Mouse (Mus musculus) testis, adult 2 months (tissue): ENCODE measurements around the gene Slc39a5. TPM values are rescaled to one million over a fixed set of nuclear protein-coding genes. Genes with fewer than 3 reads are reported as not detected.

ENCODE experiments used
- H3K27ac ChIP-seq: fragments of 200-500 bp; 2 replicates; pipeline ENCODE4 v1.5.1; 2012; ENCODE audit warnings: low read depth, low read length; ENCODE audit not compliant: control insufficient read depth, insufficient read depth
- H3K27me3 ChIP-seq: fragments of 200-500 bp; 2 replicates; pipeline ENCODE4 v1.6.1; 2012; ENCODE audit warnings: mild to moderate bottlenecking, low read length, moderate library complexity; ENCODE audit not compliant: control insufficient read depth, insufficient read depth
- H3K36me3 ChIP-seq: fragments of 200-500 bp; 2 replicates; pipeline ENCODE4 v1.6.1; 2012; ENCODE audit warnings: mild to moderate bottlenecking, low read length; ENCODE audit not compliant: control insufficient read depth, insufficient read depth
- H3K4me1 ChIP-seq: fragments of 200-500 bp; 2 replicates; pipeline ENCODE4 v1.6.1; 2012; ENCODE audit warnings: low read length; ENCODE audit not compliant: control insufficient read depth, insufficient read depth
- H3K4me3 ChIP-seq: fragments of 200-500 bp; 2 replicates; pipeline ENCODE4 v1.5.1; 2012; ENCODE audit warnings: low read depth, mild to moderate bottlenecking, low read length, moderate library complexity, mixed read lengths; ENCODE audit not compliant: control insufficient read depth
- CTCF ChIP-seq: fragments of 200-500 bp; IDR thresholded peaks from 2 replicates; pipeline ENCODE4 v1.5.1; 2012; ENCODE audit warnings: low read depth, mild to moderate bottlenecking, inconsistent platforms, low read length, moderate library complexity; ENCODE audit not compliant: control insufficient read depth, insufficient read depth, insufficient replicate concordance
- POLR2A ChIP-seq: fragments of 200-500 bp; IDR thresholded peaks from 2 replicates; pipeline ENCODE4 v1.6.1; 2012; ENCODE audit warnings: low read depth, mild to moderate bottlenecking, inconsistent platforms, low read length, moderate library complexity; ENCODE audit not compliant: control insufficient read depth
- polyA plus RNA-seq: library from polyadenylated mRNA; depleted of rRNA; stranded (reverse); fragments of >200 nt; gene quantifications from 2 replicates; pipeline ENCODE4 v1.2.3, GENCODE M21; 2012

Gene Slc39a5
- polyA plus RNA-seq, 1 experiment, result 0.14 TPM

- no peak overlapping the region for H3K27ac ChIP-seq
- H3K36me3 ChIP-seq, result no peaks in the 10 kb centered on the region
Measured at GRCm38 (mm10) chr10:128396716-128397264, 4.2 kb downstream of the Slc39a5 start.

GRCm38 (mm10) chr10:128396017-128396673, 4.9 kb downstream of the Slc39a5 start:
- H3K27me3 ChIP-seq, result no peaks in the 10 kb centered on the region
- H3K4me1 ChIP-seq, result peaks cover 3% of the 10 kb centered on the region
- no peaks in the 10 kb centered on the region for H3K36me3 ChIP-seq
- no peak overlapping the region for H3K27ac ChIP-seq
- TF ChIP-seq CTCF (no peak), POLR2A (no peak)
- H3K4me3 ChIP-seq, result no peak overlapping the region

More at GRCm38 (mm10) chr10:128396716-128397264, 4.2 kb downstream of the Slc39a5 start:
- Histone ChIP-seq H3K4me1 (peaks cover 3% of the 10 kb centered on the region), H3K27me3 (no peaks in the 10 kb centered on the region), H3K4me3 (no peak overlapping the region)
- TF ChIP-seq CTCF (no peak), POLR2A (no peak)

GRCm38 (mm10) chr10:128391850-128392249, 9.2 kb downstream of the Slc39a5 start:
- Histone ChIP-seq H3K4me1 (peaks cover 3% of the 10 kb centered on the region), H3K4me3 (no peak overlapping the region), H3K36me3 (no peaks in the 10 kb centered on the region), H3K27ac (no peak overlapping the region), H3K27me3 (no peaks in the 10 kb centered on the region)
- TF ChIP-seq CTCF (no peak), POLR2A (no peak)

- Histone ChIP-seq H3K4me3 (no peak overlapping the region), H3K27ac (no peak overlapping the region), H3K27me3 (no peaks in the 10 kb centered on the region), H3K4me1 (peaks cover 3% of the 10 kb centered on the region), H3K36me3 (no peaks in the 10 kb centered on the region)
- TF ChIP-seq CTCF, result no peak
Measured at GRCm38 (mm10) chr10:128390366-128390765, 10.7 kb downstream of the Slc39a5 start.

- Histone ChIP-seq H3K36me3 (no peaks in the 10 kb centered on the region), H3K4me3 (no peak overlapping the region), H3K27ac (no peak overlapping the region), H3K27me3 (no peaks in the 10 kb centered on the region), H3K4me1 (peaks cover 3% of the 10 kb centered on the region)
- TF ChIP-seq POLR2A, result no peak
- no peak for TF ChIP-seq CTCF
Measured at GRCm38 (mm10) chr10:128389570-128389969, 11.5 kb downstream of the Slc39a5 start.

GRCm38 (mm10) chr10:128388941-128389340, 12.1 kb downstream of the Slc39a5 start:
- Histone ChIP-seq H3K4me3 (no peak overlapping the region), H3K36me3 (no peaks in the 10 kb centered on the region), H3K4me1 (peaks cover 3% of the 10 kb centered on the region), H3K27me3 (no peaks in the 10 kb centered on the region), H3K27ac (no peak overlapping the region)
- TF ChIP-seq POLR2A, result no peak
- no peak for TF ChIP-seq CTCF

- H3K27ac ChIP-seq, result no peak overlapping the region
- no peaks in the 10 kb centered on the region; the same call in 1 of the 2 replicates for H3K4me1 ChIP-seq
- no peak for TF ChIP-seq CTCF
- TF ChIP-seq POLR2A, result no peak
- no peaks in the 10 kb centered on the region for H3K27me3 ChIP-seq
- no peak overlapping the region for H3K4me3 ChIP-seq
- peaks cover 1% of the 10 kb centered on the region for H3K36me3 ChIP-seq
Measured at GRCm38 (mm10) chr10:128385902-128386301, 15.1 kb downstream of the Slc39a5 start.
